Mouse (Mus musculus) neural tube, embryonic 10.5 days (tissue): ENCODE results near the gene Tenm4.

ENCODE experiments used
- DNase-seq: peaks from one replicate; pipeline ENCODE4 v3.0.0-alpha.2; 2017; ENCODE audit warnings: low spot score; ENCODE audit errors: extremely low spot score

The Tenm4 gene

DNA sequence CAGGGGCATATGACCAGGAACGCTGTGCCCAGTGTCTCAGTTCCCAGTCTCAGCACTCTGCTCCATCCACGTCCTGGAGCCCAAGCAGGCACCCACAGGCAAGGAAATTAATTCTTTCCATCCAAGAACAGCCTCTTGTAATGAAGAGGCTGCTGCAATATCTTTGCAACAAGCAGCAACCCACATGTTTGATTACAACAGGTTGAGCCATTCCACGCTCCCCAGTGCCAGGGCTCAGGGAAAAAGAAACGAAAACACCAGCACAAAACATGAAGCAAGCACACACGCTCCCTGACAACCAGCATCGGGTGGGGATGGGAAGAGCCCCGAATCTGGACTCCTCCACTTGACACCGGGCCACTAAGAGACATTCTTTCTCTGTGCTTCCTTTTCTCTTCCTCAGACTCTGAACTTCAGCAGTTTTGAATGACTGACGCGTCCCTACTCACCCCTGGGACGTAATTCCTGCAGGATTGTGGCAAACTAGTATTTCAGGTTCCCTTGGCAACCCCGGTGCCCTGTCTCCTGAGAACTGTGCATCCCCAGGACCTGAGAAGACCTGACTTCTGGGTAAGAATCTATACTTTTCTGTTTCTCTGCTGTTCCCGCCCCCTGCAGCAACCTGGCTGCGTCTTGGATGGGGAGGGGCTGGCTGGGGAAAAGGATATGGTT is at the start of gene Tenm4:
Gene Tenm4 (plus strand): TSS at position 323 of the 672 bp plus-strand sequence.
- no peak for DNase-seq

GRCm38 (mm10) chr7:96130763-96131162 is 40.3 kb upstream of the Tenm4 start:
- DNase-seq, result no peak

GRCm38 (mm10) chr7:96131175-96131574 is 39.9 kb upstream of the Tenm4 start:
- DNase-seq, result no peak

DNA sequence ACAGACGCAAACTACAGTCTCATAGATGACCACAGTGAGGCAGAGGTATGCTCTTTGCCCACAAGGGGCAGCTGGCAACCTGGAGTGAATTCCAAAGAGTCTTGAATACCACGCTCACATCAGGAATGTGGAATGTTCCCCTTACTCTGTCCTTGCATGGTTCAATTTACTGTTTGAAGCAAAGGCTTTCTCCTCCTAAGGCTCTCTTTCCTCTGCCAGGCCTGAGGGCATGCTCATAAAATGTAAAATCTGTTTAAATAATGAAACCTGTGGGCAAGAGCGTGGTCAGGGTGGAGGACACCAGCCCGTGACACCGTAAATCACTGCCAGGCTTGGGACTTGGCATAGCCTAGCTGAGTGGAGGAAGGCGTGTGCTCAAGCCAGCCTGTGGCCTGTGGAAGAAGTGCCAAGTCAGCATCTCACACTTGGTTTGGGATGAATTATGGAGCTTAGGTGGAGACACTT is 34.5 kb upstream of the Tenm4 start:
- no peak for DNase-seq

- DNase-seq, result no peak
These were observed 29.2 kb upstream of the Tenm4 start for GRCm38 (mm10) chr7:96141876-96142275.

DNA sequence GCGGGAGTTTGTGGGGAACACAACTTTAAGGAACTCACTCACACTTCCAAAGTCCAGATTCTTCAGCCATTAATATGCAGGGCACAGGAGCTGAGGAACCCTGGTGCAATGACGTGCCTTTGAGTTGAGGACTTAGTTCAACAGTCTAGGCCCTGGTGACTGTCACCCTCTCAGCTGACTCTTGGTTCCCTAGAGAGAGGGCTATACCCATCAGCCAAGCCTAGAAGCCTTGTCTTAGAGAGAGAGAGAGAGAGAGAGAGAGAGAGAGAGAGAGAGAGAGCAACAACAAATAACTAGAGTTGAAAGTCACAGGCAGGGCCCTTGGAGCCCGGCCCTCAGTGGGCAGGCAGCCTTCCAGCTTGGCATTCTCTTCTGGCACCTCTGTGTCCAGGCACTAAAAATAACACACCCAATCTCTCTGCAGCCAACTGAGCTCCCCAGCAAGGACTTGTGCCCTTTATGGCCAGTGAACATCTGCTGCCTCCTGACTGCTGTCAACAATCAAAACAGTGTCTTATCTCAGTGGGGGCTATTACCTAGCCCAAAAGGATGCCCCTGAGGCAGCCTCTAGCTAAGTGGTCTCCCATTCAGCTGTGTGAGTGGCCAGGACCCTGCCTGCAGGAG is 28.0 kb upstream of the Tenm4 start:
- DNase-seq, result no peak

DNA sequence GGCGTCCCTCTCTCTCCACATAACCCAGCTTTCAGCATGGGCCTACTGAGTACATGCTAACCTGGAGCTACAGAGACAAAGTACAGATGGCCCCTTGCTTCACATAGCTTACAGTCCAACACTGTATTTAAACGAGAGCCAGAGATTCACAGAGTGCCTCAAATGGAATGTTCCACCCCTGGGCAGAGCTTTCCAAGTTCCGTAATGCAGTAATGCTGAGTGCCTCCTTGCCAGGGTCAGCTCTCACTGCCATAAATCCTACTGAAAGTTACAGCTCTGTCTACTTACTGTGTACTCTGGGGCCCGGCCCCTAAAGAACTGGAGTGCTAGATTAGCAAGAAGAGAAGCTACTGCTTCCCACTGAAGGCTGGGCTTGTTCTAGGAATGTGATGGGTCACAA is 23.6 kb upstream of the Tenm4 start:
- no peak for DNase-seq

DNA sequence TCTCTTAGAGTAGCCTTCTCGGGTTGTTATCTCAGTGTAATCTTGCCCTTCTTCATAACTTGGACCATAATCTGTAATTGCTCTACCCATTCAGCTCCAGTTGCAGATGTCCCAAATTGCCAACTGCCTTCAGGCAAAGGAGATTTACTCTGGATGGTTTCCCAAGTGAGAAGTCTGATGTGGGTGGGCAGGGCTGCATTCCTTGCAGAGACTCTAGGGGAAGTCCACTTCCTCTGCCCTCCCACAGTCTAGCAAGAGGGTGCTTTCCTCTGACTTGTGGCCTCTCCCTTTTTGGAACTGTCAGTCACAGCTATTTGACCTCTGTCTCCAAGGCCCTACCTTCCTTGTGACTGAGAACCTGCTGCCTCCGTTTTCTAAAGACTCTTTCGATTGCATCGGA is 22.9 kb upstream of the Tenm4 start:
- DNase-seq, result no peak

- no peak for DNase-seq
These were observed 19.8 kb upstream of the Tenm4 start for GRCm38 (mm10) chr7:96151277-96151676.

DNA sequence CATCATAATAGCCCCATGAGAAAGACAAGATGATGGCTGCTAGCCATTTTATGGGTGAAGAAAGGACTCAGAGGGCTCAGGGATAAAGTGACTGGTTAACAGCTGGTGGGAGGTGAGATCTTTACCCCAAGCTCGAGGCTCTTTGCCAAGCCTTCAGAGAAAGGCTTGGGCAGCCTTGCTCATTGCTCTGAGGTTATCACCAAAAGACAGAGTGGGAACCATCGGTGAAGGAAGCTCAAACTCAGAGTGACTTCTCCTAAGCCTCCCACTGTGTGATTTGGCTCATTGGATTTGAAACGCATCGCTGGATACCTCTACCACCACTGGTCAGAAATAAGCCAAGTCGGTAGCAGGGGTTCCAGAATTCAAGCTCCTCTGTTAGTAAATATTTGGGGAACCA is 19.1 kb upstream of the Tenm4 start:
- no peak for DNase-seq

DNA sequence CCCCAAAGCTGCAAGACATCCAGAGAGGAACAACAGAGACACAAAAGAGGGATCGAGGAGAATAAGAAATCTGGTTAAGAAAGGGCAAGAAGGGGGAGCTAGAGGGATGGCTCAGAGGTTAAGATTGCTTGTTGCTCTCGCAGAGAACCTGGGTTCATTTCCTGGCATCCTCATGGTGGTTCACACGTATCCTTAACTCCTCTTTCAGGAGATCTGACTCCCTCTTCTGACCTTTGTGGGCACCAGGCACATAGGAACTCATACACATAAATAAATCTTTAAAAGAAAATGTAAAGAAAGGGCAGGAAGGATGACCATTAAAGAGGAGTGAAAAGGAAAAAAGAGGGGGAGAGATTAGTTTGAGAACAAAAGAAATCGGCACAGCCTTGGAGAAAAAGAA is 18.6 kb upstream of the Tenm4 start:
- DNase-seq, result no peak

GRCm38 (mm10) chr7:96152924-96153359 is 18.1 kb upstream of the Tenm4 start:
- DNase-seq, result peak; percentile 87

- DNase-seq, result no peak
These were observed 17.0 kb upstream of the Tenm4 start for GRCm38 (mm10) chr7:96154025-96154424.

- no peak for DNase-seq
These were observed 14.4 kb upstream of the Tenm4 start for GRCm38 (mm10) chr7:96156481-96157255.

- no peak for DNase-seq
These were observed 6.9 kb upstream of the Tenm4 start for GRCm38 (mm10) chr7:96164141-96164540.

DNA sequence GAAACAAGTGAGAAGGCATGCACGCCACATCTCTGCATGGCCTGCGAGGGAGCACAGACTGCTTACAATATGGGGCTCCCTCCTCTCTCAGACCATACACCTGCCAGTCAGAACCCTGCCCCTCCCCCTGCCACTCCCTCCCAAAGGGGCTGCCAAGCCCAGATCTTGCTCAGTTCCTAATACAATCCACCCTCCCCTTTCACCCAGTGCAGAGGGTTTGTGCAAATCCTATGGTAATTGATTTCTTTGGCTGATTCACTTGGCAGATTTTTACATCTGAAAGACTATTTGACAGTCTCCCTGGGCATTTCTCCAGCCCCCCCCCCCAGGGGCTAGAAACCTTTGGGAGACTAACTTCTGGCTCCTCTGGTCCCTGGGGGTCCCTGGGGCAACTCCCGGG is 2.1 kb upstream of the Tenm4 start:
- no peak for DNase-seq

GRCm38 (mm10) chr7:96171596-96172563 is 834 bp downstream of the Tenm4 start:
- DNase-seq, result no peak

DNA sequence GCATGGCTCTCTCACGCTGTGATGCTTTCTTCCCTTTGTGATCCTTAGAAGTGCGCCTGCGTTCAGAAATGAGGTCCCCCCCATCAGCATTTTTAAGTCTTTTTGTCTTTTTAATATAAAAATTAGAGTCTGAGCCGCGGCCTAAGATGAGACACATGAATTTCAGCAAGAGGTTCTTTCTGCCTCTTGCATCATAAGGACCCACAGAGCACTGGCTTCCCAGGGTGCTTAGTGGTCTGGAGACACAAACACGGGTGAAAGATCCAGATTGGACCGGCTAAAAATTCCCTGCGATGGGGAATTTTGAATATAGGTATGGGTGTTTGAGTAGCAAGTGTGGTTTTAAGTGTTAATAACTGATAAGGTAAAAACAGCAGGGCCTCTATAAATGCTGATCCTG is 5.7 kb downstream of the Tenm4 start:
- DNase-seq, result no peak

DNA sequence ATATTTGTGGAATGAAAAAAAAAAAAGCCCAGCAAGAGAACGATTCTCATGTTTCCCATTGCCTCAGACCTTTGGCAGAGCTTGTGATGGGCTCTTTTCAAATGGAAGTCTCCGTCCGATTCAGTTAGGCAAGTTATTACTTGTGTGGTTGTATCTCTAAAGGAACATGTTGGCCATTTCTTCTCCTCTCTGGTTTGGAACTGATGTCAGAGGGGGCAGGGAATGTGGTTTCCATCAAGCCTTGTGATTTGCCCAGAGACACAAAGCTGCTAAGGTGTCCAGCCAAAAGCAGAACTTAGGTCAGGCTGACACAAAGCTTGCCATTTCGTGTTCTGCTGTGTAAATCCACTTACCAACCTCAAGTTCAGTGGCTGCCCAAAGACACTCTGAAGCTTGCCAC is 10.7 kb downstream of the Tenm4 start:
- DNase-seq, result no peak

- no peak for DNase-seq
These were observed 12.1 kb downstream of the Tenm4 start for GRCm38 (mm10) chr7:96183195-96183594.

DNA sequence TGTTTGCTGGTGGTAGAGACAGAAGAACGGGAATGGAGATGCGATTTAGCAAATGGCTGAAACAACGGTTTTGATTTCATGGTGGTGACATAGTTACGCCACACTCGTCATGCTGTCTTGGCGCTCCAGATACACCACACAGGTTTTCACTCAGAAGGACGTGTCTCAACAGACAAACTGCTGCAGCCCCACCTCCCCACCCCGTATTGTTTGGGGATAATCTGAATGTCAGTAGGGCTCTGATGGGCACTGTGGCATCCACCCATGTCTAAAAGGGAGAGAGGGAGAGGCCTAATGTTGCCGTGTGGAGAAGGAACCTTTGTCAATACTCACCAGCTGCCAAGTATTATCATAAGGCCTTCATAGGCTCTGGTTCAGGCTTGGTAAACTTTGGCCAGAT is 14.4 kb downstream of the Tenm4 start:
- DNase-seq, result no peak
